ENCODE assay signal across 23 mouse cellular contexts in genomic region chr3:53796933-53797332, GRCm38 (mm10). TPM values are rescaled to one million over a fixed set of nuclear protein-coding genes. Genes with fewer than 3 reads are reported as not detected.
DNase-seq lines count a peak whose midpoint lies in the region.
"Had no signal": no experiment of that assay in that cellular context is flagged by ENCODE, and none has a peak within 500 bp of the region (broad histone marks: within the 10 kb centered on the region; RNA-seq: fewer than 3 reads in every experiment).

No protein-coding gene starts in this region.

- intact Hi-C loops in heart, postnatal 10 days (cut with DNase I) = no loop called here

- DNase-seq in heart, adult 11 months = peak; percentile 51
- DNase-seq in heart, postnatal 10 days = no peak
- peak; percentile 9 for DNase-seq in cerebellum, adult 9-10 months
- DNase-seq in cerebellum, postnatal 14 days = peak; percentile 36 to 60
- no peak for DNase-seq in urinary bladder, adult 2 months (ENCODE audit: low spot score)
- no peak for DNase-seq in c-Kit-positive CD71-positive TER-119-positive erythroid progenitor cells, embryonic 14.5 days (ENCODE audit: low spot score)
- DNase-seq: adrenal gland, postnatal 25 days; gastrocnemius, postnatal 36 days; heart, adult 18-20 months; heart, postnatal 14 days; kidney, adult 2 months had no signal

RNA-seq across cellular contexts. Expression of gene Gm10985, which starts 48.0 kb away (rescaled TPM):
- total RNA-seq in heart, postnatal 10 days (2021) = not detected
- polyA plus RNA-seq in urinary bladder, adult 2 months (2012; rRNA removed) = not detected in 2 replicates
- total RNA-seq: adrenal gland, adult 2 months; adrenal gland, postnatal 25 days; ES-E14; gastrocnemius, adult 8-10 months; gastrocnemius, postnatal 36 days; heart, adult 18-20 months; heart, postnatal 14 days; hematopoietic stem cell, adult 5-6 weeks had no signal
- polyA plus RNA-seq: adrenal gland, adult 2 months; cortical plate, adult 2 months; embryonic facial prominence, embryonic 12.5 days; forebrain, embryonic 11.5 days; forebrain, embryonic 15.5 days; heart, embryonic 10.5 days; heart, embryonic 14.5 days; hindbrain, embryonic 14.5 days; intestine, embryonic 15.5 days; kidney, adult 2 months had no signal

Comparison
In these comparisons a context has a peak if more than half of its experiments do, and no peak if none do; other contexts are left out.
1. DNase-seq: peak in heart, adult 11 months (single experiment), cerebellum, adult 9-10 months (single experiment) and cerebellum, postnatal 14 days (2 of 2); none in heart, postnatal 10 days (0 of 2), urinary bladder, adult 2 months (single experiment) and c-Kit-positive CD71-positive TER-119-positive erythroid progenitor cells, embryonic 14.5 days (single experiment).